Mouse (Mus musculus): Measurements from ENCODE around the gene Rab36.

GRCm38 (mm10) chr10:75060843-75061235 lies 24.0 kb downstream of the Rab36 start:
- TF ChIP-seq POLR2A (IDR thresholded peaks at IDR 0.05; ENCODE audit: insufficient read depth, low read length) (no peak), CTCF (IDR thresholded peaks at IDR 0.05; ENCODE audit: low read depth, low read length) (no peak), EP300 (IDR thresholded peaks at IDR 0.05; ENCODE audit: insufficient read depth, low read depth, low read length) (no peak)

Data from ES-Bruce4 (cell line).